Mouse (Mus musculus): ENCODE results near the gene Htra1. TPM values are rescaled to one million over a fixed set of nuclear protein-coding genes. Genes with fewer than 3 reads are reported as not detected.

The Htra1 gene
- polyA plus RNA-seq, 1 experiment from 2014 or later = 5.7 TPM

GRCm38 (mm10) chr7:130922981-130923731, 12.8 kb upstream of the Htra1 start:
- Histone ChIP-seq H3K9ac (replicated peaks; ENCODE audit: low read depth, low read length) (no peak overlapping the region), H3K4me3 (ENCODE audit: low read depth, low read length) (no peak overlapping the region), H3K9me3 (ENCODE audit: control insufficient read depth, low read length) (no peaks in the 10 kb centered on the region), H3K4me2 (ENCODE audit: low read depth, low read length) (no peak overlapping the region), H3K36me3 (ENCODE audit: control insufficient read depth, insufficient read depth, low read length) (no peaks in the 10 kb centered on the region), H3K27ac (ENCODE audit: low read depth, low read length) (no peak overlapping the region), H3K27me3 (ENCODE audit: control insufficient read depth, insufficient read depth, low read length) (no peaks in the 10 kb centered on the region), H3K4me1 (ENCODE audit: control insufficient read depth, insufficient read depth, low read length) (no peaks in the 10 kb centered on the region)
- no peak for ATAC-seq (ENCODE audit: low read depth)
- WGBS = 55% methylated on average over 13 of the region's 13 CpGs

GRCm38 (mm10) chr7:130930401-130930800, 5.5 kb upstream of the Htra1 start:
- Histone ChIP-seq H3K27ac (ENCODE audit: low read depth, low read length) (no peak overlapping the region), H3K4me3 (ENCODE audit: low read depth, low read length) (no peak overlapping the region), H3K36me3 (ENCODE audit: control insufficient read depth, insufficient read depth, low read length) (no peaks in the 10 kb centered on the region), H3K4me1 (ENCODE audit: control insufficient read depth, insufficient read depth, low read length) (no peaks in the 10 kb centered on the region; the same call in 1 of the 2 replicates), H3K9ac (replicated peaks; ENCODE audit: low read depth, low read length) (no peak overlapping the region), H3K27me3 (ENCODE audit: control insufficient read depth, insufficient read depth, low read length) (peaks cover 16% of the 10 kb centered on the region), H3K4me2 (ENCODE audit: low read depth, low read length) (no peak overlapping the region), H3K9me3 (ENCODE audit: control insufficient read depth, low read length) (no peaks in the 10 kb centered on the region)
- no peak for ATAC-seq (ENCODE audit: low read depth)
- 72% methylated on average over 3 of the region's 3 CpGs for WGBS

- Histone ChIP-seq H3K9me3 (ENCODE audit: control insufficient read depth, low read length) (no peaks in the 10 kb centered on the region), H3K9ac (replicated peaks; ENCODE audit: low read depth, low read length) (no peak overlapping the region), H3K27ac (ENCODE audit: low read depth, low read length) (no peak overlapping the region), H3K36me3 (ENCODE audit: control insufficient read depth, insufficient read depth, low read length) (no peaks in the 10 kb centered on the region), H3K4me1 (ENCODE audit: control insufficient read depth, insufficient read depth, low read length) (peaks cover 15% of the 10 kb centered on the region), H3K4me2 (ENCODE audit: low read depth, low read length) (no peak overlapping the region), H3K27me3 (ENCODE audit: control insufficient read depth, insufficient read depth, low read length) (peaks cover 38% of the 10 kb centered on the region), H3K4me3 (ENCODE audit: low read depth, low read length) (no peak overlapping the region)
- 83% methylated on average over 9 of the region's 9 CpGs for WGBS
- ATAC-seq (ENCODE audit: low read depth) = no peak
Measured at GRCm38 (mm10) chr7:130932921-130933320, 3.0 kb upstream of the Htra1 start.

DNA sequence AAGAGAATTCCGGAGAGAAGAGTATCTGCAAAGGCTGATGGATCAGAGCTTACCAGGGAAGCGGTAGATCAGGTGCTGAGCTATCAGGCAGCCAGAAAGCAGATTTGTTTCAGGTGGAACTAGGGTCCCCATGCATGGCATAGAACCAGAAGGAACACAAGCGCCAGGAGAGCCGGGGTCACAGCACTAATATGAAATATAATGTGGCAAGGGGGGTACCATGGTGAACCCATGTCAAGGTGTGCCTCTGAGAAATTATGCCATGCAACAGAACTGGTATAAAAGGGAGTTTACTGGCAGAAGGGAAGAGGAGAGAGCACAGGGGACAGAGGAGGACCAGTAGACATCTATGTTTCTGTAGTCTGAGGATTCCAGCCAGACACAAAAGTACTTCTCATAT, 1.3 kb upstream of the Htra1 start:
- no peak for ATAC-seq (ENCODE audit: low read depth)
- peaks cover 15% of the 10 kb centered on the region for H3K4me1 ChIP-seq (ENCODE audit: control insufficient read depth, insufficient read depth, low read length)
- no peak overlapping the region for H3K4me3 ChIP-seq (ENCODE audit: low read depth, low read length)
- no peaks in the 10 kb centered on the region for H3K9me3 ChIP-seq (ENCODE audit: control insufficient read depth, low read length)
- no peaks in the 10 kb centered on the region for H3K36me3 ChIP-seq (ENCODE audit: control insufficient read depth, insufficient read depth, low read length)
- H3K27ac ChIP-seq (ENCODE audit: low read depth, low read length) = no peak overlapping the region
- H3K9ac ChIP-seq (replicated peaks; ENCODE audit: low read depth, low read length) = no peak overlapping the region
- H3K4me2 ChIP-seq (ENCODE audit: low read depth, low read length) = no peak overlapping the region
- H3K27me3 ChIP-seq (ENCODE audit: control insufficient read depth, insufficient read depth, low read length) = peaks cover 49% of the 10 kb centered on the region
- 82% methylated on average over 4 of the region's 4 CpGs for WGBS

DNA sequence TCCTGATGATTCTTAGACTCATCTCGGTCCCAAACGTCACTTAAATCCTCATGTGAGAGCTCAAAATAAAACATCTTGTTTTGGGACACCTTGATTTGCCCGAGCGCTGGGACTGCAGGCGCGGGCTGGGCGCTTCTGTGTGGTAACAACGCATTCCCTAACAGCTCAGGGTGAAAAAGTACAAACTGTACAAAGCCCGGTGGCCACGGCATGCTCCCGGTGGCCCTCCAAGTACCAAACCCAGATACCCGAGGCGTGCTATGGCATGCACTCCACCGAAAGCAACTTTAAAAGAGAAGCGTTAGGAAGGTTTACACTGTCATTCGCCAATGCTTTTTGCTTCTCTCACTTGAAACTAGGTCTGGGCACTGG, 504 bp upstream of the Htra1 start:
- Histone ChIP-seq H3K9me3 (ENCODE audit: control insufficient read depth, low read length) (no peaks in the 10 kb centered on the region), H3K4me1 (ENCODE audit: control insufficient read depth, insufficient read depth, low read length) (peaks cover 15% of the 10 kb centered on the region), H3K27me3 (ENCODE audit: control insufficient read depth, insufficient read depth, low read length) (peaks cover 49% of the 10 kb centered on the region), H3K36me3 (ENCODE audit: control insufficient read depth, insufficient read depth, low read length) (no peaks in the 10 kb centered on the region), H3K4me2 (ENCODE audit: low read depth, low read length) (peak overlapping the region; percentile 61), H3K4me3 (ENCODE audit: low read depth, low read length) (peak overlapping the region; percentile 42), H3K27ac (ENCODE audit: low read depth, low read length) (no peak overlapping the region), H3K9ac (replicated peaks; ENCODE audit: low read depth, low read length) (no peak overlapping the region)
- WGBS = 10% methylated on average over 16 of the region's 16 CpGs
- ATAC-seq (ENCODE audit: low read depth) = no peak

- Histone ChIP-seq H3K9me3 (ENCODE audit: control insufficient read depth, low read length) (no peaks in the 10 kb centered on the region), H3K36me3 (ENCODE audit: control insufficient read depth, insufficient read depth, low read length) (no peaks in the 10 kb centered on the region), H3K27ac (ENCODE audit: low read depth, low read length) (no peak overlapping the region), H3K4me3 (ENCODE audit: low read depth, low read length) (peak overlapping the region; percentile 42), H3K9ac (replicated peaks; ENCODE audit: low read depth, low read length) (peak overlapping the region; percentile 25; the same call in 1 of the 2 replicates), H3K27me3 (ENCODE audit: control insufficient read depth, insufficient read depth, low read length) (peaks cover 49% of the 10 kb centered on the region), H3K4me1 (ENCODE audit: control insufficient read depth, insufficient read depth, low read length) (peaks cover 15% of the 10 kb centered on the region), H3K4me2 (ENCODE audit: low read depth, low read length) (peak overlapping the region; percentile 61)
- ATAC-seq (ENCODE audit: low read depth) = 0 out of 2 replicates have a peak, but pooled peaks have one; percentile 28
- WGBS = under 1% methylated on average over 49 of the region's 49 CpGs
Measured at GRCm38 (mm10) chr7:130936472-130936951, 601 bp downstream of the Htra1 start.

DNA sequence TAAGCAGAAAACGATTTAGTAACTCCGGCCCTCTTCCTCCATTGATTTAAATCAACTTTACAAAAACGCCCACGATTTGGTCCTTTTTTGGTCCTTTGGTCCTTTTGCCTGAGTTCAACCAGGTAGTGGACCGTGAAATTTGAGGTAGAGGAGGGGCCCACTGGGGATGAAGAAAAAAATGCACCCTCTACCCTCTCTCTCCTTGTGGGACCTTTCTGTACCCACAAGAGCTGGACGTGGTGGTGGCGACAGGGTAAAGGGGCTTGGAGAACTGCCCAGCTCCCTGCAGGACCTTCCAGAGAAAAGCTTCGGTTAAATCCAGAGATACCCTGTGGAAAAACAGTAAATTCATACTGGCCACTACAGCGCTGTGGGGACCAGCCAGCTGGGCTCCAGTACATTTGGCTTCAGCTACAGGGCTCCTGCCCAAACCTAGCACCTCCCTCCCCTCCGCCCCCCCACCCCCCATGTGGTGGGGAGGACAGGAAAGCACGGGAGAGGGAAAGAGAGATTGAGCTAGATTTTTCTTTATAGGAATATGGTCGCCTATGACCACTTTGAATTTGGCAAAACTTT, 1.4 kb downstream of the Htra1 start:
- ATAC-seq (ENCODE audit: low read depth) = no peak
- Histone ChIP-seq H3K36me3 (ENCODE audit: control insufficient read depth, insufficient read depth, low read length) (no peaks in the 10 kb centered on the region), H3K4me2 (ENCODE audit: low read depth, low read length) (no peak overlapping the region), H3K4me3 (ENCODE audit: low read depth, low read length) (no peak overlapping the region), H3K27ac (ENCODE audit: low read depth, low read length) (no peak overlapping the region), H3K9me3 (ENCODE audit: control insufficient read depth, low read length) (no peaks in the 10 kb centered on the region), H3K9ac (replicated peaks; ENCODE audit: low read depth, low read length) (no peak overlapping the region), H3K27me3 (ENCODE audit: control insufficient read depth, insufficient read depth, low read length) (peaks cover 49% of the 10 kb centered on the region), H3K4me1 (ENCODE audit: control insufficient read depth, insufficient read depth, low read length) (peaks cover 15% of the 10 kb centered on the region)
- WGBS = 30% methylated on average over 12 of the region's 12 CpGs

- peaks cover 49% of the 10 kb centered on the region for H3K27me3 ChIP-seq (ENCODE audit: control insufficient read depth, insufficient read depth, low read length)
- no peak overlapping the region for H3K4me3 ChIP-seq (ENCODE audit: low read depth, low read length)
- no peak overlapping the region for H3K27ac ChIP-seq (ENCODE audit: low read depth, low read length)
- H3K36me3 ChIP-seq (ENCODE audit: control insufficient read depth, insufficient read depth, low read length) = no peaks in the 10 kb centered on the region
- no peak overlapping the region for H3K9ac ChIP-seq (replicated peaks; ENCODE audit: low read depth, low read length)
- no peak overlapping the region for H3K4me2 ChIP-seq (ENCODE audit: low read depth, low read length)
- WGBS = 70% methylated on average over 4 of the region's 4 CpGs
- H3K4me1 ChIP-seq (ENCODE audit: control insufficient read depth, insufficient read depth, low read length) = peaks cover 15% of the 10 kb centered on the region
- no peaks in the 10 kb centered on the region for H3K9me3 ChIP-seq (ENCODE audit: control insufficient read depth, low read length)
- ATAC-seq (ENCODE audit: low read depth) = no peak
Measured at GRCm38 (mm10) chr7:130938005-130938404, 2.1 kb downstream of the Htra1 start.

- Histone ChIP-seq H3K4me3 (ENCODE audit: low read depth, low read length) (no peak overlapping the region), H3K9me3 (ENCODE audit: control insufficient read depth, low read length) (no peaks in the 10 kb centered on the region), H3K9ac (replicated peaks; ENCODE audit: low read depth, low read length) (no peak overlapping the region), H3K4me2 (ENCODE audit: low read depth, low read length) (no peak overlapping the region), H3K4me1 (ENCODE audit: control insufficient read depth, insufficient read depth, low read length) (peaks cover 15% of the 10 kb centered on the region), H3K27ac (ENCODE audit: low read depth, low read length) (no peak overlapping the region), H3K27me3 (ENCODE audit: control insufficient read depth, insufficient read depth, low read length) (peaks cover 42% of the 10 kb centered on the region), H3K36me3 (ENCODE audit: control insufficient read depth, insufficient read depth, low read length) (no peaks in the 10 kb centered on the region)
- no peak for ATAC-seq (ENCODE audit: low read depth)
- WGBS = 88% methylated on average over 8 of the region's 8 CpGs
Measured at GRCm38 (mm10) chr7:130938896-130939295, 3.0 kb downstream of the Htra1 start.
